Mouse (Mus musculus) forebrain, embryonic 10.5 days (tissue): ENCODE results near the gene Bag6. TPM values are rescaled to one million over a fixed set of nuclear protein-coding genes. Genes with fewer than 3 reads are reported as not detected.

Source experiments
- DNase-seq: peaks from one replicate; pipeline ENCODE4 v3.0.0-alpha.2; 2017; ENCODE audit warnings: low spot score; ENCODE audit errors: extremely low spot score
- H3K27ac ChIP-seq: fragments of 300-500 bp; sonication (generic); 2 replicates; pipeline ENCODE4 v1.5.1; 2016; ENCODE audit warnings: mild to moderate bottlenecking
- H3K27me3 ChIP-seq: fragments of 300-500 bp; sonication (generic); 2 replicates; pipeline ENCODE4 v1.6.1; 2016; ENCODE audit warnings: mild to moderate bottlenecking; ENCODE audit not compliant: poor library complexity, severe bottlenecking
- H3K36me3 ChIP-seq: fragments of 300-500 bp; sonication (generic); replicated peaks from 2 replicates; pipeline ENCODE4 v1.6.1; 2016; ENCODE audit warnings: mild to moderate bottlenecking, moderate library complexity
- H3K4me1 ChIP-seq: fragments of 300-500 bp; sonication (generic); 2 replicates; pipeline ENCODE4 v1.6.1; 2016
- H3K4me3 ChIP-seq: fragments of 300-500 bp; sonication (generic); 2 replicates; pipeline ENCODE4 v1.5.1; 2016; ENCODE audit warnings: mild to moderate bottlenecking, moderate library complexity
- H3K9me3 ChIP-seq: fragments of 300-500 bp; sonication (generic); 2 replicates; pipeline ENCODE4 v1.6.1; 2016; ENCODE audit warnings: mild to moderate bottlenecking, moderate library complexity
- WGBS: fragments of 180-500 bp; shearing (Covaris S2); methylation state at CpG from one replicate; pipeline ENCODE4 v1.1.7; 2016; 5-methylcytosine and 5-hydroxymethylcytosine counted together
- microRNA-seq: library from miRNA; unstranded; fragments of <30 nt; microRNA quantifications from one replicate; pipeline ENCODE4, GENCODE M21; 2017
- polyA plus RNA-seq: library from polyadenylated mRNA; unstranded; fragments of >200 nt; fragmentation: Nextera tagmentation; extraction: Ambion mirVana; gene quantifications from 2 replicates; pipeline ENCODE4 v1.2.1, GENCODE M21; 2016

The Bag6 gene
- polyA plus RNA-seq, 1 experiment from 2014 or later = 69.0 TPM

GRCm38 (mm10) chr17:35196321-35196641 lies 61.3 kb downstream of the Bag6 start:
- H3K27ac ChIP-seq = no peak overlapping the region
- H3K36me3 ChIP-seq = no peaks in the 10 kb centered on the region
- WGBS = 36% methylated on average over 9 of the region's 9 CpGs
- H3K27me3 ChIP-seq = peaks cover 75% of the 10 kb centered on the region
- peaks cover 32% of the 10 kb centered on the region for H3K4me1 ChIP-seq
- peak overlapping the region; percentile 57 for H3K4me3 ChIP-seq
- DNase-seq = no peak
- H3K9me3 ChIP-seq = no peaks in the 10 kb centered on the region

Small RNA genes lying within 50 kb of the gene (microRNA-seq; reads per million reads assigned to microRNA genes)
- not detected for gene Mir6973a

Other genes starting within 250 kb of the Bag6 start
- 0.83 and 1.7 TPM in 2 replicates for gene C2, start 236.9 kb upstream of the Bag6 start, polyA plus RNA-seq
- gene Ehmt2, start 236.7 kb upstream of the Bag6 start, polyA plus RNA-seq = 93.3 and 98.8 TPM in 2 replicates
- 0.06 and 0.11 TPM in 2 replicates for gene Slc44a4, start 220.7 kb upstream of the Bag6 start, polyA plus RNA-seq
- gene Neu1, start 203.9 kb upstream of the Bag6 start, polyA plus RNA-seq = 18.2 and 18.8 TPM in 2 replicates
- gene Hspa1b, start 175.9 kb upstream of the Bag6 start, polyA plus RNA-seq = 0.07 TPM in 1 of 2 replicates, not detected in the other
- not detected in 2 replicates for gene Gm20481, start 165.3 kb upstream of the Bag6 start, polyA plus RNA-seq
- gene Hspa1a, start 163.0 kb upstream of the Bag6 start, polyA plus RNA-seq = 0.94 and 2.1 TPM in 2 replicates
- gene Hspa1l, start 162.5 kb upstream of the Bag6 start, polyA plus RNA-seq = 1.1 TPM in 2 replicates
- gene Lsm2, start 153.3 kb upstream of the Bag6 start, polyA plus RNA-seq = 363 and 375 TPM in 2 replicates
- 229 and 234 TPM in 2 replicates for gene Vars, start 134.2 kb upstream of the Bag6 start, polyA plus RNA-seq
- 0.19 and 0.22 TPM in 2 replicates for gene Vwa7, start 118.6 kb upstream of the Bag6 start, polyA plus RNA-seq
- gene Sapcd1, start 107.2 kb upstream of the Bag6 start, polyA plus RNA-seq = 3.0 and 4.1 TPM in 2 replicates
- gene Msh5, start 88.4 kb upstream of the Bag6 start, polyA plus RNA-seq = 4.3 and 5.1 TPM in 2 replicates
- gene Clic1, start 85.2 kb upstream of the Bag6 start, polyA plus RNA-seq = 174 and 179 TPM in 2 replicates
- gene Ddah2, start 76.1 kb upstream of the Bag6 start, polyA plus RNA-seq = 414 and 441 TPM in 2 replicates
- gene Ly6g6c, start 69.8 kb upstream of the Bag6 start, polyA plus RNA-seq = 0.25 TPM in 1 of 2 replicates, not detected in the other
- gene Mpig6b, start 69.0 kb upstream of the Bag6 start, polyA plus RNA-seq = 0.59 and 0.72 TPM in 2 replicates
- gene Ly6g6e, start 58.3 kb upstream of the Bag6 start, polyA plus RNA-seq = 1.00 TPM in 1 of 2 replicates, not detected in the other
- gene Ly6g6d, start 57.1 kb upstream of the Bag6 start, polyA plus RNA-seq = 1.8 and 2.0 TPM in 2 replicates
- 0.46 and 0.69 TPM in 2 replicates for gene Ly6g6f, start 49.6 kb upstream of the Bag6 start, polyA plus RNA-seq
- 51.8 and 52.7 TPM in 2 replicates for gene Abhd16a, start 45.9 kb upstream of the Bag6 start, polyA plus RNA-seq
- not detected in 2 replicates for gene Ly6g5c, start 26.9 kb upstream of the Bag6 start, polyA plus RNA-seq
- gene Ly6g5b, start 19.8 kb upstream of the Bag6 start, polyA plus RNA-seq = 1.2 and 1.4 TPM in 2 replicates
- 33.9 and 42.2 TPM in 2 replicates for gene Gpank1, start 13.7 kb upstream of the Bag6 start, polyA plus RNA-seq
- gene Csnk2b, start 13.1 kb upstream of the Bag6 start, polyA plus RNA-seq = 290 and 303 TPM in 2 replicates
- gene D17H6S53E, start 8.8 kb upstream of the Bag6 start, polyA plus RNA-seq = 7.8 and 10.6 TPM in 2 replicates
- 0.74 and 0.97 TPM in 2 replicates for gene Apom, start 3.1 kb upstream of the Bag6 start, polyA plus RNA-seq
- 195 and 200 TPM in 2 replicates for gene Prrc2a, start 29.7 kb downstream of the Bag6 start, polyA plus RNA-seq
- gene Aif1, start 40.9 kb downstream of the Bag6 start, polyA plus RNA-seq = 3.3 and 3.9 TPM in 2 replicates
- gene Lst1, start 53.3 kb downstream of the Bag6 start, polyA plus RNA-seq = 3.3 and 4.7 TPM in 2 replicates
- gene Ltb, start 59.3 kb downstream of the Bag6 start, polyA plus RNA-seq = 0.16 and 0.32 TPM in 2 replicates
- gene Tnf, start 66.8 kb downstream of the Bag6 start, polyA plus RNA-seq = 0.10 TPM in 1 of 2 replicates, not detected in the other
- gene Lta, start 70.2 kb downstream of the Bag6 start, polyA plus RNA-seq = not detected in 2 replicates
- gene Gm16181, start 85.7 kb downstream of the Bag6 start, polyA plus RNA-seq = 0.53 TPM in 1 of 2 replicates, not detected in the other
- gene Atp6v1g2, start 98.5 kb downstream of the Bag6 start, polyA plus RNA-seq = 7.0 and 7.7 TPM in 2 replicates
- 10.0 and 11.5 TPM in 2 replicates for gene Nfkbil1, start 100.6 kb downstream of the Bag6 start, polyA plus RNA-seq
- gene Ddx39b, start 106.6 kb downstream of the Bag6 start, polyA plus RNA-seq = 757 and 759 TPM in 2 replicates
- 57.8 and 58.6 TPM in 2 replicates for gene H2-D1, start 127.6 kb downstream of the Bag6 start, polyA plus RNA-seq
- gene H2-Q1, start 185.2 kb downstream of the Bag6 start, polyA plus RNA-seq = not detected in 2 replicates
- gene H2-Q2, start 207.1 kb downstream of the Bag6 start, polyA plus RNA-seq = 0.26 and 0.35 TPM in 2 replicates
- 3.0 and 3.1 TPM in 2 replicates for gene H2-Q4, start 244.4 kb downstream of the Bag6 start, polyA plus RNA-seq